Comparison of ENCODE assay signal across 11 mouse cellular contexts in the genomic region with DNA sequence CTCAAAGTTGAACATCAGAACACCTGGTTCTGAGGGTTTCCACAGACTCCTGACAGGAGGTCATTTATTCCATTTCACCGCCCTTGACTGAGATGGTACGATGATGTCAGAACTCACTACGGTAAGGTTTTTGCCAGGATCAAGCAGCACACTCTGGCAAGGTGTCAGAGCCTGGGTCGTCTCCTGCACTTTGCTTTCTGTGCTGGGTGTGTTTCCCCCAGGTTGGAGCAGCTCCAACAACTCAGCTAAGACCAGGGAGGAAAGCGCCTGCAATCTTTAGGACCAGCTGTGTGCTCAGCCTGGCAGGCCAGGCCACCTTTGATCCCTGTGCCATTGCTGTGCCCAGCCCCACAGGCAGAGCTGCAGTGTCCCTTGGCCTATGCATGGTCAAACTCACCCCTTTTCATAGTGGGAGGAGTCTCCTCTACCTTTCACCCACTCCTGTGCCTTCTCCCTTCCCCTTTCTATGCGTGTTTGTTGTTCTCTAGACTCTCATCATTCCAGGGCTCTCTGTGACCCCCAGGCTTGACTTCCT.
DNase-seq lines count a peak whose midpoint lies in the region; ATAC-seq and TF ChIP-seq lines count a peak whose summit lies in the region.
"Had no signal": no experiment of that assay in that cellular context is flagged by ENCODE, and none has a peak within 500 bp of the region (broad histone marks: within the 10 kb centered on the region; RNA-seq: fewer than 3 reads in every experiment).

No protein-coding gene starts in this region.

- TF ChIP-seq POLR2A in lung, adult 2 months (IDR thresholded peaks at IDR 0.05; ENCODE audit: borderline replicate concordance, extremely low read depth, low read depth, low read length), result no peak

- H3K27me3 ChIP-seq in lung, embryonic 16.5 days (ENCODE audit: control insufficient read depth, insufficient read depth, low read depth, low read length), result no peaks in the 10 kb centered on the region
- H3K27me3 ChIP-seq in stomach, embryonic 16.5 days (ENCODE audit: control insufficient read depth, insufficient read depth, low read length), result no peaks in the 10 kb centered on the region
- H3K27me3 ChIP-seq: embryonic facial prominence, embryonic 12.5 days; megakaryocyte, embryonic 14.5 days had no signal

- TF ChIP-seq CTCF in lung, adult 2 months (IDR thresholded peaks at IDR 0.05; ENCODE audit: insufficient read depth, low read length), result no peak

- peaks cover 5% of the 10 kb centered on the region; the same call in 1 of the 2 replicates for H3K4me1 ChIP-seq in lung, embryonic 16.5 days (replicated peaks; ENCODE audit: control insufficient read depth, insufficient read depth, low read length)
- peaks cover 2% of the 10 kb centered on the region; the same call in 1 of the 2 replicates for H3K4me1 ChIP-seq in lung, adult 2 months (ENCODE audit: control insufficient read depth, insufficient read depth, low read length)
- no peaks in the 10 kb centered on the region for H3K4me1 ChIP-seq in stomach, embryonic 16.5 days (ENCODE audit: control insufficient read depth, insufficient read depth, low read length)

- intact Hi-C loops in heart, postnatal 10 days (cut with DNase I), result no loop called here

- H3K9ac ChIP-seq in lung, embryonic 16.5 days (ENCODE audit: low read length), result no peak overlapping the region
- 0 out of 2 replicates have a peak overlapping the region, but pooled peaks have one; percentile 20 for H3K9ac ChIP-seq in stomach, embryonic 16.5 days (ENCODE audit: low read length)
- H3K9ac ChIP-seq: embryonic facial prominence, embryonic 12.5 days had no signal

- 55% methylated on average over 6 of the region's 6 CpGs for WGBS in lung, embryonic 16.5 days
- 56% methylated on average over 6 of the region's 6 CpGs for WGBS in lung, adult 2 months
- 58% methylated on average over 6 of the region's 6 CpGs for WGBS in stomach, embryonic 16.5 days

- H3K9me3 ChIP-seq in lung, embryonic 16.5 days (ENCODE audit: control insufficient read depth, low read length), result no peaks in the 10 kb centered on the region
- no peaks in the 10 kb centered on the region for H3K9me3 ChIP-seq in stomach, embryonic 16.5 days (replicated peaks; ENCODE audit: control insufficient read depth, low read length)
- H3K9me3 ChIP-seq: embryonic facial prominence, embryonic 12.5 days; megakaryocyte, embryonic 14.5 days had no signal

- H3K4me2 ChIP-seq in lung, embryonic 16.5 days (ENCODE audit: low read depth, low read length), result no peak overlapping the region
- H3K4me2 ChIP-seq in stomach, embryonic 16.5 days (ENCODE audit: low read depth, low read length), result no peak overlapping the region
- H3K4me2 ChIP-seq: embryonic facial prominence, embryonic 12.5 days had no signal

- 0 out of 2 replicates have a peak, but pooled peaks have one; percentile 26 for ATAC-seq in lung, embryonic 16.5 days (ENCODE audit: low read depth)
- no peak for ATAC-seq in stomach, embryonic 16.5 days (ENCODE audit: insufficient read depth, low FRiP score)

- H3K27ac ChIP-seq in lung, embryonic 16.5 days (ENCODE audit: low read length), result no peak overlapping the region
- H3K27ac ChIP-seq in stomach, embryonic 16.5 days (ENCODE audit: low read length), result no peak overlapping the region
- H3K27ac ChIP-seq: embryonic facial prominence, embryonic 12.5 days had no signal

- no peak overlapping the region for H3K4me3 ChIP-seq in lung, embryonic 16.5 days (ENCODE audit: low read length)
- H3K4me3 ChIP-seq in lung, adult 2 months (replicated peaks; ENCODE audit: extremely low read depth, low read depth, low read length), result no peak overlapping the region
- no peak overlapping the region for H3K4me3 ChIP-seq in stomach, embryonic 16.5 days (replicated peaks; ENCODE audit: low read length)
- H3K4me3 ChIP-seq: embryonic facial prominence, embryonic 12.5 days; megakaryocyte, embryonic 14.5 days had no signal

- DNase-seq in heart, adult 11 months, result peak; percentile 91
- DNase-seq in heart, postnatal 10 days, result no peak
- no peak for DNase-seq in lung, adult 2 months
- peak; percentile 79 to 85 for DNase-seq in kidney, adult 8-10 months
- no peak for DNase-seq in natural killer cell, adult 2 months (ENCODE audit: low spot score in 2 of 2)
- no peak for DNase-seq in T-cell, adult 2 months (ENCODE audit: low spot score)
- DNase-seq: layer of hippocampus, postnatal 36 days had no signal

- H3K36me3 ChIP-seq in lung, embryonic 16.5 days (ENCODE audit: control insufficient read depth, insufficient read depth, low read length), result no peaks in the 10 kb centered on the region
- no peaks in the 10 kb centered on the region for H3K36me3 ChIP-seq in stomach, embryonic 16.5 days (ENCODE audit: control insufficient read depth, insufficient read depth, low read length)
- H3K36me3 ChIP-seq: embryonic facial prominence, embryonic 12.5 days had no signal

Comparison
In these comparisons a context has a peak if more than half of its experiments do, and no peak if none do; other contexts are left out.
1. DNase-seq: peak in heart, adult 11 months (single experiment) and kidney, adult 8-10 months (2 of 2); none in heart, postnatal 10 days (0 of 2), lung, adult 2 months (single experiment), natural killer cell, adult 2 months (0 of 2) and T-cell, adult 2 months (single experiment).